Mouse (Mus musculus) kidney, adult 8-10 months (tissue): Measurements from ENCODE around the gene Ppard.

Source experiments
- DNase-seq, 2 experiments: peaks; one replicate each; pipeline ENCODE4 v3.0.0; 2022

Ppard gene

DNA sequence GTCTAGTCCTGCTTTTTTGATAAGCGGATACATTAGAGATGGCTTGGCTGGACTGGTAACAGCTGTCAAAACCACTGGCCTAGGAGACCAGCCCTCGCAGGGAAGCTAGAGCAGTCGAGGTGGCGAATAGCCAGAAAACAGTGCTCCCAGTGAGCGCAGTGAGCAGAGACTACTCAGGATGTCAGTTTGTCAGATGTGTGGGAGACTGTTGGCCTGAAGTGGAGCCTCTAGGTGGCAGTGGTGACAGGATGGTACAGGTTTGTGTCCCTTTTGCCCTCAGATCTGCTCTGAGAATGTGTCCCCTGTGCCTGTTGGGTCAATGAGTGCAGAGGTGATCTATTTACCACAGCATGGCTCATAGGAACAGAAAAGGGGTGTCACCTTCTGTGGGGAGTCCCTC is 55.5 kb downstream of the Ppard start:
- DNase-seq = no peak

DNA sequence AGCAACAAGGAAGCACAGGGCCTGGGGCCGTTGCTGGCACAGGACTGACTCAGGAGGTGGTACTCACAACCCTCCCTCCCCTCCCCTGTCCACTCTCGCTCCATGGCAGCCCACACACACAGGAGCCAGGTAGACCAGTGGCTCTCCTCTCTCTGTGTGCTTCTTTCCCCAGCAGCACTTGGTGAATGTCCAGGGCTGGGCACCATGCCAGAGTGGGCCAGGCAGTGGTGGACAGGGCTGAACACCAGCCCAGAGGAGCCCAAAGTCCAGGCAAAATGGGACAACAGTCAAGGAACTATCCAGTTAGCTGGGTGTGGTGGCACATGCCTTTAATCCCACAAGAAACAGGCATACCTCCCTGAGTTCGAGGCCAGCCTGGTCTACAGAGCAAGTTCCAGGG is 57.8 kb downstream of the Ppard start:
- DNase-seq = peak; percentile 94 to 95

DNA sequence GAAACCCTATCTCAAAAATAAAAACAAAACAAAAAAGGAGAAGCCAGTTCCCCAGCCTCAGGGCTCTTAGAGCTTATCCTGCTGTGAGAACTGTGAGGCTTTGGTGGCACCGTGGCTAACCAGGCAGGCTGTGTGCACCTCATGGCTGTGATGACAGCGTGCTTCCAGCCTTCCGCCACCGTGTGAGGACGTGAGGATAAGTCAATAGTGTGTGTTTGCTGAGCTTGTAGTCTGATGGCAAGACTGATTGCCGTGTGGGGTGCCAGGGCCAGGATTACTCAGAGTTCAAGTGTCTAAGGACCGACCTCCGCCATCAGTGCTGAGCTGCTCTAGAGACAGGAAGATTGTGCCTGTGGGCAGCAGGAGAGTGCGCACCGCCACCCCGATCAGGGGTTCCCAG is 58.2 kb downstream of the Ppard start:
- no peak for DNase-seq

GRCm38 (mm10) chr17:28291346-28291745 is 58.8 kb downstream of the Ppard start:
- no peak for DNase-seq

GRCm38 (mm10) chr17:28293716-28294115 is 61.2 kb downstream of the Ppard start:
- DNase-seq = no peak

DNA sequence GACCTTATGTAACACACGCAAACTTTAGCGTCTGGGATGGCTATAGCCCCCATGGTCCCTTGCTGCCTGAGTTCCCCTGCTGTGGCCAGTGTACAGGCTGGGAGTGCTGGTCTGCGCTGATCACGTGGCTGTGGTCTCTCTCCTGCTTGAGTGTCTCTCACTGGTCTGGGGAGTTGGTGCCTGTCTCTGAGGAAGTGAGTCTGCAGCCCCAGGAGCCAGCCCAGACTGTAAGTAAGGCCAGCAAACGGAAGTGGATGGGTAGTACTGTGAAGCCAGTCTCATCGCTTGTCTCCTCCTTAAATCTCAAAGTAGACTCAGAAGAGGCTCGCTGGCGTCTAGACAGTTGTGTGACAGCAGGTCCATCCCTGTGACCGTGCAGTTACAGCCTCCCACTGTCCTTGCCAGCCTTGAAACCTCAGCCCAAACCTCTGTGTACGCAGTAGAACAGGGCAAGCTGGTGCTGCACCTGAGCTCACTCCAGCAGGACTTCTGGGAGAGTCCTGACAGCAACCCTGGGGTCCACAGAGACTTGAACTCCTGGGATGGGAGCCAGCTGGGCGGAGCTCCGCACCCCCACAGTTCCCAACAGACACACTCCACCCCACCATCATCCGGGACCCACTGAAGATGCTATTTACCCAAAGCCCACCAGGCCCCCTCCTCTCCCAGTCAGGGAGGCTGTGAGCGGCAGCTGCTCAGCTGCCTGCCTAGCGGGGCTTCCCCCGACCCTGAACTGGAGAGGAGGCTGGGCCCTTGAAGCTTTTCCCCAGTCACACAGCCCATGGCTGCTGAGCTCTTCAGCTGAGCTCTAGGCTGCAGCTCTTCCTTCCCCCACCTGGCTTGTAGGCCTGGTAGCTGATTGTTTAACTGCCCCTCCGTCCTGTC is 62.2 kb downstream of the Ppard start:
- no peak for DNase-seq

DNA sequence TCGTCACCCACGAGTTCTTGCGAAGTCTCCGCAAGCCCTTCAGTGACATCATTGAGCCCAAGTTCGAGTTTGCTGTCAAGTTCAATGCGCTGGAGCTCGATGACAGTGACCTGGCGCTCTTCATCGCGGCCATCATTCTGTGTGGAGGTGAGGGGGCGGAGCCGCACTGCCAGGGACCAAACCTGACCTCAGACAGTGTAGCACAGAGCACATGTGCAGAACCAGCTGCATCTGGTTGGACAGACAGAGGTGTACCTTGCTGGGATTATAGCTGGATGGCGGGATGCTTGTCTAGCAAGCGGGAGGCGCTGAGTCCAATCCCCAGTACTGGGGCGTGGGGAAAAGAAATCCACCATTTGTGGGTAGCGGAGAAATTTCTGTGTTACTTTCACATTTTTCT is 66.4 kb downstream of the Ppard start:
- DNase-seq = no peak

- no peak for DNase-seq
Measured at GRCm38 (mm10) chr17:28299669-28300320, 67.3 kb downstream of the Ppard start.

DNA sequence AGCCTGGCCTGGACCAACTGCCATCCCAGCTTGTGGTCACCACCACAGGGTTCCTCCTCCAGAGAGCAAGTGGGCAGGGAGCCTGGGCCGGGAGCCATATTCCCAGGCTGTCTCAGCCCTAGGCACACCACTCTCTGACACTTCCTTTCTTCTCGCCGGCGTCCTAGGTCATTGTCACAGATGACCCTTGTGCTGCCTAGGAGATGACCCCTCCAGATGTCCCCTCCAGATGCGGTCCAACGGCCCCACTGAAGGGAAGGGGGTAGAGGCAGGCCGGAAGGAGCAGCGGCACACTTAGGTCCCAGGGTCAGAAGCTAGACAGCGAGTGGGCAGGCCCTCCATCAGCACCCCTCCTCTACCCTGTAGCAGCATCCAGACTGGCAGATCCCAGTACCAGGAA is 67.8 kb downstream of the Ppard start:
- DNase-seq = no peak

DNA sequence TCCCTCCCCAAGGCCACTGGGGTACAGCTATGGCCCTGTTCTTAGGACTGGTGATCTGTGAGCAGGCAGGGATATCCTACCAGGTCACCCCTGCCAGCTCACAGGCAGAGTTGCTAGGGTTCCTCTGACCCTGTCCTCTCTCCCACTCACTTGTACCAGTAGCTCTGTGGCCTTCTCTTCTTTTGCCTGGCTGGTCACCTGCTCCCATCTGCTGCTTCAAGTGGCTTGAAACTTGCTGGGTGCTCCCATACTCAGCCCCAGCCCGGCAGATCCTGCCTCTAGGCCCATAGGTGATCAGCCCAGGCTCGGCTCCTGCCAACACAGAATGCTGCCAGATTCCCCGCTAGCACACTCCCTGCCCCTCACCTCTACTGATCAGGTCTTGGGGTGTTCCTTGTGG is 68.3 kb downstream of the Ppard start:
- DNase-seq = no peak

- DNase-seq = no peak
Measured at GRCm38 (mm10) chr17:28305172-28305571, 72.7 kb downstream of the Ppard start.

GRCm38 (mm10) chr17:28308297-28309195 is 76.0 kb downstream of the Ppard start:
- DNase-seq = peak; percentile 76 to 94

DNA sequence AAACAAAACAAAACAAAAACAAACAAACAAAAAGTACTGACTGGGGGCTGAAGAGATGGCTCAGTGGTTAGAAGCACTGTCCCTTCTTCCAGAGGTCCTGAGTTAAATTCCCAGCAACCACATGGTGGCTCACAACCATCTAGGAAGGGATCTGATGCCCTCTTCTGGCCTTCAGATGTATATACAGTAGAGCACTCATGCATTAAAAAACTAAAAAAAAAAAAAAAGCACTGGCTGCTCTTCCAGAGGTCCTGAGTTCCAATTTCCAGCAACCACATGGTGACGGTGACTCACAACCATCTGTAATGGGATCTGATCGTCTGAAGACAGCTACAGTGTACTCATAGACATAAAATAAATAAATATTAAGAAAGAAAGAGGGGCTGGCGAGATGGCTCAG is 78.3 kb downstream of the Ppard start:
- no peak for DNase-seq

GRCm38 (mm10) chr17:28311366-28312132 is 79.0 kb downstream of the Ppard start:
- no peak for DNase-seq

DNA sequence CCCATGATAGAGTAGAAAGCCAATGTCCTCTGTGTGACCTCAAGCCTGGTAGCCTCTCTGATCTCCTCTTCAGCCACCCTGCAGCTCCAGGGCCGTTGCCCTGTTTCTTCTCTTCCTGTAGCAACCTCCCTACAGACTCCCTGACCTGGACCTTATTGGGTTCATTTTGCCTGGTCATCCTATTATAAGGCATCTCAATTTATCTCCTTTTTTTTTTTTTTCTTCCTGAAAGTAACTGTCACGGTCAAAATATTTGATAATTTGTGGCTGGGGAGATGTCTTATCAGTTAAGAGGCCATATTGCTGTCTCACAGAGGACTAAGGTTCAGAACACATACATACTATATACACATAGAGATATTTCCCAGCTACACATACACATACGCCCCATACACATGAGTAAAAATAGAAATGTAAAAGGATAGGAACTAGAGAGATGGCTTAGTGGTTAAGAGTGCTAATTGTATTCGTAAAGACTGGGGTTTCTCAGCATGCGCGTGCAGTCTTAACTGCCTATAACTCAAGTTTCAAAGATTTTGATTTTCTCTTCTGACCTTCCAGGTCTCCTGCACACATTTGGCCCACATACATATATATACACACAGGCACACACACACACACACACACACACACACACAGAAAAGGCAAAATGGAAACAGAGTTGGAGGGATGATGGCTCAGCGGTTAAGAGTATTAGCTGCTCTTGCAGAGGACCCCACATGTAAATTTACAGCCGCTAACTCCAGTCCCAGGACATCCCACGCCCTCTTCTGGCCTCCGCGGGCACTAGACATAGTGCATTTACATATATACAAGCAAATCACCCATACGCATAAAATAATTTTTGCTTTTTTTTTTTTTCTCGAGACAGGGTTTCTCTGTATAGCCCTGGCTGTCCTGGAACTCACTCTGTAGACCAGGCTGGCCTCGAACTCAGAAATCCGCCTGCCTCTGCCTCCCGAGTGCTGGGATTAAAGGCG is 80.0 kb downstream of the Ppard start:
- DNase-seq = peak in 1 of 2 experiments; percentile 44

GRCm38 (mm10) chr17:28313212-28313879 is 80.8 kb downstream of the Ppard start, which contains the start of gene Fance:
Gene Fance (plus strand): TSS chr17:28313519.
- peak; percentile 98 for DNase-seq

DNA sequence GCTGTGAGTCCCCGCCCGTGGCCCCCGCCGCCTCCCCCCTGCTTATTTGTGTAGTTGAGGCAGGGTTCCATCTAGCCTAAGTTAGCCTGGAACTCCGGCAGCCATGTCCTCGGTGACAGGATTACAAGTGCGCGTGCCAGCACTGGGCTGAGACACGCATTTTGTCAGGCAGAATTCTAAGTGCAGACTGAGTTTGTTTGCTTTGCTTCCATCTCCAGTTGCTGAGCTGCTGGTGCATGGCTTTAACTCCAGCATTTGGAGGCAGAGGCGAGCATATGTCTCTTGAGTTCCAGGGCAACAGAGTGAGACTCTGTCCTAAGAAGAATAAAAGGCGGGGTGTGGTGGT is 81.4 kb downstream of the Ppard start:
- no peak for DNase-seq

GRCm38 (mm10) chr17:28315611-28316160 is 83.2 kb downstream of the Ppard start:
- no peak for DNase-seq

- DNase-seq = no peak
Measured at GRCm38 (mm10) chr17:28316476-28316875, 84.0 kb downstream of the Ppard start.

- DNase-seq = no peak
Measured at GRCm38 (mm10) chr17:28317091-28317490, 84.6 kb downstream of the Ppard start.
